Mouse (Mus musculus) limb, embryonic 11.5 days (tissue): ENCODE results near the gene Sh3rf3. TPM values are rescaled to one million over a fixed set of nuclear protein-coding genes. Genes with fewer than 3 reads are reported as not detected.

Source experiments
- ATAC-seq: fragments of 200-750 bp; cut with Nextera tagmentation; 2 replicates; pipeline ENCODE4 v1.8.0; 2017; ENCODE audit warnings: low read depth; ENCODE audit not compliant: insufficient number of reproducible peaks, low FRiP score, low TSS enrichment
- DNase-seq: peaks from one replicate; pipeline ENCODE4 v3.0.0-alpha.2; 2015; ENCODE audit warnings: low spot score
- H3K27ac ChIP-seq: fragments of 300-500 bp; sonication (generic); replicated peaks from 2 replicates; pipeline ENCODE4 v1.5.1; 2014; ENCODE audit warnings: low read depth, mild to moderate bottlenecking, low read length
- H3K27me3 ChIP-seq: fragments of 300-500 bp; sonication (generic); 2 replicates; pipeline ENCODE4 v1.6.1; 2014; ENCODE audit warnings: mild to moderate bottlenecking, low read length, mixed read lengths; ENCODE audit not compliant: control insufficient read depth, insufficient read depth
- H3K36me3 ChIP-seq: fragments of 300-500 bp; sonication (generic); 2 replicates; pipeline ENCODE4 v1.6.1; 2014; ENCODE audit warnings: mild to moderate bottlenecking, low read length, moderate library complexity, mixed read lengths; ENCODE audit not compliant: control insufficient read depth, insufficient read depth
- H3K4me1 ChIP-seq: fragments of 300-500 bp; sonication (generic); 2 replicates; pipeline ENCODE4 v1.6.1; 2014; ENCODE audit warnings: low read length, mixed read lengths; ENCODE audit not compliant: control insufficient read depth, insufficient read depth
- H3K4me2 ChIP-seq: fragments of 300-500 bp; sonication (generic); 2 replicates; pipeline ENCODE4 v1.6.1; 2014; ENCODE audit warnings: low read depth, mild to moderate bottlenecking, moderate library complexity; ENCODE audit not compliant: severe bottlenecking
- H3K4me3 ChIP-seq: fragments of 300-500 bp; sonication (generic); 2 replicates; pipeline ENCODE4 v1.5.1; 2014; ENCODE audit warnings: low read depth, low read length
- H3K9ac ChIP-seq: fragments of 300-500 bp; sonication (generic); 2 replicates; pipeline ENCODE4 v1.6.1; 2014; ENCODE audit warnings: mild to moderate bottlenecking, low read length
- H3K9me3 ChIP-seq: fragments of 300-500 bp; sonication (generic); 2 replicates; pipeline ENCODE4 v1.6.1; 2016; ENCODE audit warnings: low read length; ENCODE audit not compliant: control insufficient read depth
- WGBS: fragments of 180-500 bp; shearing (Covaris S2); extraction: QIAGEN DNeasy Blood & Tissue Kit; methylation state at CpG from one replicate; pipeline ENCODE4 v1.1.7; 2014; 5-methylcytosine and 5-hydroxymethylcytosine counted together
- polyA plus RNA-seq: library from polyadenylated mRNA; unstranded; fragments of >200 nt; fragmentation: Nextera tagmentation; extraction: Ambion mirVana; gene quantifications from 2 replicates; pipeline ENCODE4 v1.2.1, GENCODE M21; 2014

The Sh3rf3 gene
- polyA plus RNA-seq, 1 experiment from 2014 or later = 0.60 TPM

DNA sequence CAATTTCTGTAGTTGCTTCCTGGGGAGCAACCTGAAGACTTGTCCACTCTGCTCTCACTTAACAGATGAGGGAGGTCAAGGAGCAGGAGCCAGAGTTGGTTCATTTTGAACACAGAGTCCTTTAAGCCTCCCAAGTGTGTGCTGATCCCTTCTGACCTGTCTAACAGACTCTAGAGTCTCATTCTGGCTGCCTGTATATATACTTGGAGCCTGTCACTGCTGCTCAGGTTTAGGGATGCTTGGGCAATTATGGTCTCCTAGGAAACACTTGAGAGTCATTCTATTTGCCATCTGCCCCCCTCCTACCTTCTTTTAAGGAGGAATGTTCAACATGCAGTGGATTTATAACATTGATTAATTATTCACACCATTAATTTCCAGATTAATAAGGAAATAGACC is 43.6 kb downstream of the Sh3rf3 start:
- no peak overlapping the region for H3K27ac ChIP-seq
- ATAC-seq (no peak), DNase-seq (no peak)

DNA sequence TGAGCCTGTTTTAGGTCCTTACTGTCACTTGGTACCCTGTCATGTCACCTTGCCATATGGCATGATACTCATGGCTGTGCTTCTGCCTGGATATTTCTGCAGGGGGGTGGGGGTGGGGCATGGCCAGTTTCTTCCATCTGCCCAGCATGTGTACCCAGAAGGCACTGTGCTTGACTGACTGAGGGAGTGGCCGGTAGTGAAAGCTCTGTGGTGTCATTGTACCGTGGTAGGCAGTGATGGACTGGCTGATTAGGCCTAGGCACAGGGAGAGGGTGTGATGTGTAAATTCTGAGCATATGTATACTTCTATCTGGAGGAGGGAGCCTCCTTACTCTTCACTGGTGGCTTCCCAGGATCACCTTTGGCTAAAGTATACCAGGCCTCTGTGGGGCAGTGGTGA is 51.6 kb downstream of the Sh3rf3 start:
- Histone ChIP-seq H3K4me2 (no peak overlapping the region), H3K27me3 (no peaks in the 10 kb centered on the region), H3K9ac (no peak overlapping the region), H3K9me3 (no peaks in the 10 kb centered on the region), H3K27ac (no peak overlapping the region), H3K4me3 (no peak overlapping the region), H3K36me3 (no peaks in the 10 kb centered on the region), H3K4me1 (no peaks in the 10 kb centered on the region)
- ATAC-seq (no peak), DNase-seq (no peak)
- WGBS = 72% methylated on average over 2 of the region's 2 CpGs

More for the DNA sequence above, 43.6 kb downstream of the Sh3rf3 start:
- Histone ChIP-seq H3K27me3 (no peaks in the 10 kb centered on the region), H3K4me3 (no peak overlapping the region), H3K9ac (no peak overlapping the region), H3K4me2 (no peak overlapping the region), H3K4me1 (no peaks in the 10 kb centered on the region), H3K9me3 (no peaks in the 10 kb centered on the region), H3K36me3 (no peaks in the 10 kb centered on the region)

DNA sequence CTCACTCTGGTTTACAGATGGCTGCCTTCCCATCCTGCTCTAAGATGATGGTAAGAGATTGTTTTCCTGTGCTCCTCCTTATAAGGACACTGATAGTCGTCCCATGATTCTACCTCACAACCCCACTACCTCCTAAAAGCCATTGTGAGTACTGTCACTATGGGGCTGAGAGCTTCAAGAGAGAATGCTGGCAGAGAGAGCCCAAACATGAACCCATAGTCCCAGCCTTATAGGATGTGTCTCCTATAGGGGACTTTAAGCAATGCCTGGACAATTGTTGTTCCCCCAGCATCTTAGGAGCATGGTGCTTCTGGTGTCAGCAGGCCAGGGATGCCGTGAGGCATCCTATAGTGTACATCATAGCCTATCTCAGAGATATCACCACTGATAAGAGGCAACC is 54.4 kb downstream of the Sh3rf3 start:
- H3K9me3 ChIP-seq = no peaks in the 10 kb centered on the region
- no peak for DNase-seq

DNA sequence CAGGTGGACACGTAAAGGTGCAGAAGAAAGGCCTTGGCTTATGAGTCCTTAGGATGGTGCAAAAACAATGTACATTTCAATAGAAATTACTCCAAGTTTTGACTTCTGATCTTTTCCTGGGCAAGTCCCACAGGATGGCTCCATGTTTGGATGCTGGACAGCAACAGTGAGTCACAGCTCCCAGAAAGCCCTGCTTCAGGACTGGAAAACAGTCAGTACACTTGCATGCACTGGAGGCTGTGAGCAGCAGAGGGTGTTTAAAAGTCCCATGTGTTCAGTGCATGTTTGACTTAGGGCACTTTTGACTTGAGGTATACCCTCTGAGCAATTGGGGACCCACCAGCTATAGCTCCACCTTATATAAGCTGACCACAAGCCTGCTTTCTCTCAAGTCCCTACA is 56.7 kb downstream of the Sh3rf3 start:
- Histone ChIP-seq H3K9me3 (no peaks in the 10 kb centered on the region), H3K4me1 (no peaks in the 10 kb centered on the region), H3K27me3 (no peaks in the 10 kb centered on the region), H3K36me3 (no peaks in the 10 kb centered on the region), H3K4me2 (no peak overlapping the region), H3K9ac (no peak overlapping the region), H3K27ac (no peak overlapping the region), H3K4me3 (no peak overlapping the region)
- DNase-seq = no peak
- 86% methylated on average over 1 of the region's 1 CpGs for WGBS
- no peak for ATAC-seq

More for the DNA sequence above, 54.4 kb downstream of the Sh3rf3 start:
- 86% methylated on average over 2 of the region's 2 CpGs for WGBS
- no peaks in the 10 kb centered on the region for H3K27me3 ChIP-seq
- H3K9ac ChIP-seq = no peak overlapping the region
- no peak for ATAC-seq
- H3K4me1 ChIP-seq = no peaks in the 10 kb centered on the region
- H3K4me2 ChIP-seq = no peak overlapping the region
- no peaks in the 10 kb centered on the region for H3K36me3 ChIP-seq
- no peak overlapping the region for H3K27ac ChIP-seq
- H3K4me3 ChIP-seq = no peak overlapping the region

DNA sequence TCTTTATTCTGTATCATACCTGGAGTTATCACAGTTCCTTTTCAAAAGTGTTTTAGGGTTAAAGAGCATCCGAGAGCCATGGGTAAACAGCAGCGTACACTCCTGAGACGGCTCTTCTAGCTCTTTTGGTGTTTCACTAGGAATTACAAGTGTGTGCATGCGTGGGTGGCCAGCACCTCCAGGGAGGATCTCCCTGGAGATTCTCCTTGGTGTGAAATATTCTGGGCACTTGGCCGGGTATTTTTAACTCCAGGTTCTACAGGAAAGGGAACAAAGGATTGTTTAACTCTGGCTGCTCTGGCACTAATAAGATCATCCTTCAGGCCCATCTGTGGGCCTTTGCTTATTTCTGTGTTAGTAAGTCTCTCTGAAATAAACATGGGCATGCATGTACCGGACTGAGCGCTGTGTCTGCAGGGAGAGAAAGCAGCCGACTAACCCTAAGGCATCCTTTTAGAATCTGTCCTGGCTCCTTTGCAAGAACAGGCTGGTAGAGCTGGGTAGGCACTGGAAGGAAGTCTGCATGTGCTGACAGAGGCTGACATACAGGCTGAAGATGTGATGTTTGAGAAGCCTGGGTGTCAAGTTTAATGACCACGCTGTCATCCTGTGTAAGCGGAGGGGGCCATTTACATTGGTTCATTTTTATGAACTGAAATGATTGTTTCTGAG is 58.1 kb downstream of the Sh3rf3 start:
- no peak for DNase-seq
- WGBS = 80% methylated on average over 10 of the region's 10 CpGs
- no peaks in the 10 kb centered on the region for H3K9me3 ChIP-seq

DNA sequence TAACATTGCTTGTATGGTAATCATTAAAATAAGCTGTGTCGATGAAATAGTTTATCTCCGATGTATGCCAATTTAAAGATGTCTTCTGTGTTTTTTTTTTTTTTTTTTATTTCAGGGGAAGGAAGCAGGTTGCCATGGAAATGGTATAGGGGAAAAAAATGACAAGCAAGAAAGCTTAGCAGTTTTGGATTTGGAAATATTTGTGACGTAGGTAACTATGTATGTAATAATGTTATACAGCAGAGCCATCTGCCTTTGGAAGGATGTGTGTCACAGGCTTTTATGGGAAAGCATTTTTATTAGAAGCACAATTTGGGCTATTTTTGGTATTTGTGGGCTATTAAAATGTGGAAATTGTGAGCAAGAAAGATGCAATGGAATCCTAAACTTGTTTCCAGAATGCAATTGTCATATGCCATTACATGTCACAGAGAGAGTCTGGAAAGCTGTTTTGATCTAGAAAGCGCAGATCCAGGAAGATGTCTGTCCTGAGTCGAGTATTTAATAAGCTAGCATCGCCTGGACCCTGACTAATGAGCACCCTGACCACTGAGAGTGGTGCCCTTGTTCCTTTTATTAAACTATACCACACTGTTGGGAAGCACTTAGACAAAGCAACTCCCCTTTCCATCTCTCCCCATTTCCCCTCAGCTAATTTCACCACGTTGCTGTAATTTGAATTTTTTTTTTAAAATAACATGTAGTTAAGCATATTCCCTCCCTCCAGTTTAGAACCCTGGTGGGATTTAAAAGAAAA is 58.8 kb downstream of the Sh3rf3 start:
- ATAC-seq = no peak
- no peak overlapping the region for H3K27ac ChIP-seq
- DNase-seq = no peak
- H3K9ac ChIP-seq = no peak overlapping the region
- no peaks in the 10 kb centered on the region for H3K4me1 ChIP-seq
- no peaks in the 10 kb centered on the region for H3K9me3 ChIP-seq
- WGBS = 76% methylated on average over 7 of the region's 7 CpGs
- no peak overlapping the region for H3K4me3 ChIP-seq
- no peaks in the 10 kb centered on the region for H3K27me3 ChIP-seq
- H3K4me2 ChIP-seq = no peak overlapping the region
- no peaks in the 10 kb centered on the region for H3K36me3 ChIP-seq

More for the DNA sequence above, 58.1 kb downstream of the Sh3rf3 start:
- Histone ChIP-seq H3K36me3 (no peaks in the 10 kb centered on the region), H3K4me1 (no peaks in the 10 kb centered on the region), H3K27ac (no peak overlapping the region), H3K9ac (no peak overlapping the region), H3K27me3 (no peaks in the 10 kb centered on the region), H3K4me2 (no peak overlapping the region), H3K4me3 (no peak overlapping the region)
- ATAC-seq = no peak

DNA sequence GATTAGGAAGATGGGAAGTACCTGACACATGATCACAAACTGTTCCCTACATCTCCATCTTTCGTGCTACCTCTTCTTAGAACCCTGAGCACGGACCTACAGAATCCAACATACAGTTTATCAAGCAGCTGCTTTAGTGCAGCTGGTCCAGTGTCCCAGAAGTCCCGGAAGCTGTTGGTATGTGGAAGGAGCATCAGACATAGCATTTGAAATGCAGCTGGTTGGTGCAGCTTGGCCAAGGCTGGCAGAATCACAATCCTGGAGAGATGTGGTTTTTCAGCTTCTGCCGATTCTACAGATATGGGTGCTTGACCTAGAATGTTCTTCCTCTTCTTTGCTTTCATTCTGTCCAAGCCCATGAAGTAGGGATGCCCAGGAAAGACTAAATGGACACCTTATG is 64.7 kb downstream of the Sh3rf3 start:
- Histone ChIP-seq H3K27ac (no peak overlapping the region), H3K4me1 (no peaks in the 10 kb centered on the region), H3K27me3 (no peaks in the 10 kb centered on the region), H3K9ac (no peak overlapping the region), H3K4me2 (no peak overlapping the region), H3K4me3 (no peak overlapping the region), H3K9me3 (no peaks in the 10 kb centered on the region), H3K36me3 (no peaks in the 10 kb centered on the region)
- WGBS = 91% methylated on average over 4 of the region's 4 CpGs
- DNase-seq (no peak), ATAC-seq (no peak)

DNA sequence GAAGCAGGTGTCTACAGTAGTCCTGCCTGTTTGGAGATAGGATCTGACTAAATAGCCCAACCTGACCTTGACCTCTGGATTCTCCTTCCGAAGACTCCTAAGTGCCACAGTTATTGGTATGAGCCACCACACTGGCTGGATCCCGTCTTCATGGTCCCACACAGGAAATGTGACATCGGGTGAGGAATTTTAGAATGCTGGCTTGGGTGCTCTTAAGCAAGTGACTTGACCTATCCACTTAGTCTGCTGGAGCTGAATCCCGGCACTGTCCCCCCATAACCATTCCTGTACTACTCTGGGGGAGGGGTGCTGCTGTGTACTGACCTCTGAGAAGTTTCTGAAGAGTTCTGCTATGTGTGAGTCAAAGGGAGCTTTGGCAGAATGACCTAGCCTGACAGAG is 65.5 kb downstream of the Sh3rf3 start:
- Histone ChIP-seq H3K4me1 (no peaks in the 10 kb centered on the region), H3K4me2 (no peak overlapping the region), H3K9ac (no peak overlapping the region), H3K9me3 (no peaks in the 10 kb centered on the region), H3K36me3 (no peaks in the 10 kb centered on the region), H3K4me3 (no peak overlapping the region), H3K27me3 (no peaks in the 10 kb centered on the region), H3K27ac (no peak overlapping the region)
- DNase-seq (no peak), ATAC-seq (no peak)
- 91% methylated on average over 4 of the region's 4 CpGs for WGBS
